Mouse (Mus musculus) mouse embryonic stem cell (cell line): ENCODE data around the gene Dusp2.

Experiments
- in situ Hi-C, 2 experiments: fragments of 300-500 bp; cut with MboI; formaldehyde crosslinking; loops; 1 replicate in 1 of 2; 3 replicates in 1 of 2; pipeline ENCODE4 v1.14.3; 2019 to 2020; ENCODE audit warnings: low sequenced_read_pairs in 2 of 2, low pct_unique_long_range_greater_than_20kb in 1 of 2, mixed read lengths in 1 of 2; ENCODE audit not compliant: unreplicated experiment in 1 of 2

The Dusp2 gene

GRCm38 (mm10) chr2:127347147-127347985 lies 11.4 kb downstream of the Dusp2 start:
- in situ Hi-C loops: no loop called here

- in situ Hi-C loops: loop anchor here in 1 of 2 experiments (25.0 kb wide), 1 partner anchor 333 kb away; no protein-coding TSS in a partner anchor
These were observed 17.9 kb downstream of the Dusp2 start for GRCm38 (mm10) chr2:127353881-127354280.

- in situ Hi-C loops: loop anchor here in 1 of 2 experiments (5.0 to 25.0 kb wide), 2 partner anchors 80 to 325 kb away; partner anchors contain the start of gene Fahd2a
These were observed 26.7 kb downstream of the Dusp2 start, which contains the start of gene Adra2b for GRCm38 (mm10) chr2:127362459-127363281. Adra2b (plus strand) TSS chr2:127363208.

DNA sequence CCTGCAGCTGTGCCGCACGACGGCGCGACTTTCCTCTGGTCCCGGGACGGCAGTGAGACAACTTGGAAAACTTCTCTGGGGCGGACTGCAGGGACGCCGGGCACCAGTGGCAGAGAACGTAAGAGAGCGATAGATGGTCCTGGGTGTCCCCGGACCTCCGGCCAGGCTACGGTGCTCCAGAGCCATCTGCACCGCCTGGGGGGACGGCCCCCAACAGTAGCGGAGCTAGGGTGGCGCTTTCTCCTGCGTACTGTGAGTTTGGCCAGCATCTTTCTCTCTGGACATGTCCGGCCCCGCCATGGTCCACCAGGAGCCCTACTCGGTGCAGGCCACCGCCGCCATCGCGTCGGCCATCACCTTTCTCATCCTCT lies 27.3 kb downstream of the Dusp2 start:
- in situ Hi-C loops: loop anchor here in 1 of 2 experiments (5.0 to 25.0 kb wide), 2 partner anchors 79 to 324 kb away; partner anchors contain the start of gene Fahd2a

GRCm38 (mm10) chr2:127363696-127364095 lies 27.7 kb downstream of the Dusp2 start:
- in situ Hi-C loops: loop anchor here in 1 of 2 experiments (5.0 to 25.0 kb wide), 2 partner anchors 79 to 324 kb away; partner anchors contain the start of gene Fahd2a

DNA sequence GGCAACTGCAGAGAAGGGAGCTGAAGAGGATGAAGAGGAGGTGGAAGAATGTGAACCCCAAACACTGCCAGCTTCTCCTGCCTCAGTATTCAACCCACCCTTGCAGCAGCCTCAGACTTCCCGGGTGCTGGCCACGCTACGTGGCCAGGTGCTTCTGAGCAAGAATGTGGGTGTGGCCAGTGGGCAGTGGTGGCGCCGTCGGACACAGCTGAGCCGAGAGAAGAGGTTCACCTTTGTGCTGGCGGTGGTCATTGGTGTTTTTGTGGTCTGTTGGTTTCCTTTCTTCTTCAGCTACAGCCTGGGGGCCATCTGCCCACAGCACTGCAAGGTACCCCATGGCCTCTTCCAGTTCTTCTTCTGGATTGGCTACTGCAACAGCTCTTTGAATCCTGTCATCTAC lies 28.5 kb downstream of the Dusp2 start:
- in situ Hi-C loops: loop anchor here in 1 of 2 experiments (5.0 to 25.0 kb wide), 2 partner anchors 78 to 323 kb away; partner anchors contain the start of gene Fahd2a

- in situ Hi-C loops: loop anchor here in 1 of 2 experiments (25.0 kb wide), 1 partner anchor 320 kb away; no protein-coding TSS in a partner anchor
These were observed 31.3 kb downstream of the Dusp2 start for GRCm38 (mm10) chr2:127367126-127367820.

- in situ Hi-C loops: loop anchor here in 1 of 2 experiments (25.0 kb wide), 1 partner anchor 317 kb away; no protein-coding TSS in a partner anchor
These were observed 33.9 kb downstream of the Dusp2 start for GRCm38 (mm10) chr2:127369703-127370376.

DNA sequence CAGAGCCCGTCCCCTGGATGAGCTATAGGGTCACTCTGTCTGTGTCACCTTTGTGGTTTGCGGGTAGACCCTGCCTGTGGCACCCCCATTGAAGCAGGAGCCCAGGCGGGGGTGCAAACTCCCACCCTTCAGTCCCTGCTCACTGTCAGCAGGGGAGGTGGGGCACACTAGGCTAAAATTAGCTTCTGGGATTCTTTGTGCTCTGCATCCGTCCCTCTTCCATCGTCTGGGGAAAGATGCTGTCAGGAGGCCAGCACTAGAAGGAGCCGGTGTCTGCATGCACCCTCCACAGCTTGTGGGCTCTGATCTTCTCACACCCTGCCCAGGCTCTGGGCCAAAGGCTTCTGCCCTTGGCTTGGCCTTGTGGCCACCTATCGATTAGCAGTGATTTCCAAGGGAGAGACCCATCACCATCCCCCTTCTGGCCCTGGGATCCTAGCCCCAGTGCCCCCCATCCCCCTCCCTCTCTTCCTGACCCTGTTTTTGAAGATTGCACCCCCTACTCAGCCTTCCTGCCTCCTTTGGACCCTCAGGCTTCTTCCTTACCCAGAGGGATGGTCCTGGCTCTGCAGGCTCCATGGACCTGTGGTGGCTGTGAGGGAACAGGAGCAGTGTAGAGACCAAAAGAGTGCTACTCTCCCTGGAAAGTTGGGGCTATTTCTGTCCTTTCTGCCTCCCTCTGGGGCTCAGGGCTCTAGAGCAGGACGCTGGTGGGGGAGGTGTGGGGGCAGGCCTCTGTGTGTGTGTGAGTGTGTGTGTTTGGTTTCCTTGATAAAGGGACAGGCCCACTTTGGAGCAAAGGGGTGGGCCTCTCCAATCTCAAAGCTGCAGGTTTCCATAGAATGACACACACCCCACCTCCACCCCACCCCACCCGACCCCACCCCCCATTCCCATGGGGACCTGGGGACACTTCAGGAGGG lies 34.9 kb downstream of the Dusp2 start:
- in situ Hi-C loops: loop anchor here in 1 of 2 experiments (25.0 kb wide), 1 partner anchor 316 kb away; no protein-coding TSS in a partner anchor

DNA sequence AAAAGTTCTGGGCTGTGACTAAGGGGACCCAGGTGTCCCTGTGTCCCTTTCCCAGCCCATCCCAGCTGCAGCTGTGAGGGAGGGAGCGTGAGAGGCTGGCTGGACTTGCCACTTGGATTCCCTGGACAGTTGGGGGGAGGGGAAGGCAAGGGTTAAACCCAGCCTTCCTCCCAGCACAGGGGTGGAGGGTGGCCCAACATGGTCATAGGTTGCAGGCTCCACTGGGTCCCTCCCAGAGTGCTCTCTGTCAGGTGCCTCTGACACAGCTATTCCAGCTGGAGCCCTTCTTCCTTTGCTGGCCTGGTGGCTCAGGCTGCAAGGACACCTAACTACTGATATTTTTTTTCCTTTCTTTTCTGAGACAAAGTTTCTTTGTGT lies 35.5 kb downstream of the Dusp2 start:
- in situ Hi-C loops: loop anchor here in 1 of 2 experiments (25.0 kb wide), 1 partner anchor 316 kb away; no protein-coding TSS in a partner anchor

- in situ Hi-C loops: loop anchor here in 1 of 2 experiments (25.0 kb wide), 1 partner anchor 315 kb away; no protein-coding TSS in a partner anchor
These were observed 36.1 kb downstream of the Dusp2 start for GRCm38 (mm10) chr2:127372082-127372481.

- in situ Hi-C loops: loop anchor here in 1 of 2 experiments (25.0 kb wide), 1 partner anchor 313 kb away; no protein-coding TSS in a partner anchor
These were observed 38.2 kb downstream of the Dusp2 start for GRCm38 (mm10) chr2:127374131-127374530.

DNA sequence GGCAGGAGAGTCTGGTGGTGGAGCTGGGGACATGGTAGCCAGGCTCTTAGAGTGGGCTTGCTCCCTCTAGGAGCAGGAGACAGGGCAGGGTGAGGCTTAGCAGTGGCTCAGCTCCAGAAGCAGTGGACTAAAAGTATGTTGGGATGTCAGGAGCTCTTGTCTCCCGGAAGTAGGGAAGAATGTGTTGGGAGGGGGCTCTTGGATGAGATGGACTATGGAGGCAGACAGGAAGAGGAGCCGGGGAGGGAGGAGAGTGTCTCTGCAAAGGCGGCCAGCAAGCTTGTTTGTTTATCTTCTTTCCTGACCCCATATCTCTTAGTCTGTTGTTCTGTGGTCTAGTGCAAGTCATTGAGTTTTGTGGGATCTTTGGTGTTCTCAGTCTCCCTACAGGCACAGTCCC lies 39.1 kb downstream of the Dusp2 start:
- in situ Hi-C loops: no loop called here

DNA sequence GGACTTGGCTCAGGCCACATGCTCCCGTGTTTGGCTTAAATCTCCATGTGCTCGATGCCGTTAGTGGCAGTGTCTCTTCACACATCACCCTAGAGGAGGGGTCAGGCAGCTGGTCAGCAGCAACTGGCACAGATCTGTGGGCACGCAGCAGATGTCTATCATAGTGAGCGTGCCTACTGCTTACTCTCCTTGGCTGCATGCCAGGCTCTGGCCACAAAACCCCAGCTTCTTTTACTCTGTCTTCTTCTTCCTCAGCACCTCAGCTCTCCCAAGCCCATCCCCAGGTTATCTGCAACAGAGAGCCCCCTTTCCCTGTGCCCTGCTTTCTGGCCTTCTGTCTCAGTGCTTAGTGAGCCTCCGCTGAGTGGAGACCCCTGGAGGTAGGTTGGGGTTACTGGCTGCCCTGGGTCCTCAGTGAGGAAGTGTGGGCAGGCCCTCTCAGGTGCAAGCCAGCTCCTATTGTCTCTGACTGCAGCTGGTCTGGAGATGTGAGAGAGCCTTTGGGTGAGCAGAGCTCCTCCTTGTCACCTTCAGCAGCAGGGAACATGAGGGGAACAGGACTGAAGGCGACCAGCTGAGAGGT lies 39.9 kb downstream of the Dusp2 start:
- in situ Hi-C loops: no loop called here

GRCm38 (mm10) chr2:127376423-127377051 lies 40.6 kb downstream of the Dusp2 start:
- in situ Hi-C loops: no loop called here
